Mouse (Mus musculus) embryo, embryonic 11.5 days (tissue): Measurements from ENCODE around the gene Clca4b.
"Not testable (repeated sequence)": the region's sequence is repeated elsewhere in the genome, so short reads cannot be mapped to it uniquely, and the experiment has no call there.

ENCODE experiments used
- DNase-seq: peaks from one replicate; pipeline ENCODE4 v3.0.0-alpha.2; 2012; ENCODE audit warnings: low read depth, low spot score

The Clca4b gene

DNA sequence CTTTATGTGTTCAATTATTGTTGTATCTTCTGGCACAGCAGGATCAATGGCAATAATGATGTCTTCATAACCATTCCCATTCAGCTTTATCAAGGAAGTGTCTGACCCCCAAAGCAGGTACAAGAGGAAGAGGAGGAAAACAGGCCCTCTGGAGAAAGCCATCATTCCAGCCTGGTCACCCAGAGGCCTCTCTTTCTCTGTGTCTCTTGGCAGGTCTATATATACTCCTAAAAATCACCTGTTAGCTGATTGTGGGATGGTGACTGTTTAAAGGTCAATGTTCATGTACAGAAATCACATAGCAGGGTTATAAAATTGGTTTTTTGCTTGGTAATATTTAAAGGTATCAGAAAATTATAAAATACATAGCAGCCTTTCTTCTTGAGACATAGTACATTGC lies at the start of gene Clca4b:
Gene Clca4b, minus strand, starts transcription at position 195 of the 400 bp plus-strand sequence.
- DNase-seq = no peak

DNA sequence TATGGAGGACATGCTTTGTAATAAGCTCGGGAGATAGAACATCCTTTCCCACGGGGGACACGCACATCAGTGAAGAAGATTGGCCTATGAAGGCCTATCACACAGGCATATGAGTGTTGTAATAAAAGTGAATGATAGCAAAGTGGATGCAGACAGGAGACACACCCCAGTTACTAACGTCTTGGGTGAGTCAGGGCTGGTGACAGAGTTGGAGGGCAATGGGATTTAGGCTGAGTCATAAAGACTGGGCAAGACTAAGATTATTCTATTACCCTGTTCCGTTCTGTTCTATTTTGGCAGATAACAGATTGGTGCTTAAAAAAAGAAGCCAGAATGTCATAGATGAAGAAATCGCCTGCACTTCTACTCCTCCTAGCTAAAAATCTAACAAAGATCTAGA lies 48.2 kb upstream of the Clca4b start:
- DNase-seq = no peak

DNA sequence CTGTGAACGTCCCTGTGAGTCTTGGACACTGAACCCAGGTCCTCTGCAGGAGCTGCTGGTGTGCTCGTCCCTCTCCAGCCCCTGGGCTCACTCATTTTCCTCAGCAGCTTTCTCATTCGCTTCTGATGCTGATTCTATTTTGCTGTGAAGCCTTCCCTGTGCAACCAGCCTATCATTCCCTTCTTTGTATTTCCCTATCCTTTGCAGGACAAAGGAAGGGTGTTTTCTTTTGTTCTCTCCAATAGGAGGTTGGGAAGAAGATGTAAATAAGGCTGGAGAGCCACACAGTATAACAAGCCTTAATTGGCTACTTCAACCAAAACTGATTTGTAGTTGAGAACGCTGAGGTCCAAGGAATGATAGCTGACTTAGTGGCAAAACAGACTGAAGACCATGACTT lies 45.3 kb upstream of the Clca4b start:
- no peak for DNase-seq

DNA sequence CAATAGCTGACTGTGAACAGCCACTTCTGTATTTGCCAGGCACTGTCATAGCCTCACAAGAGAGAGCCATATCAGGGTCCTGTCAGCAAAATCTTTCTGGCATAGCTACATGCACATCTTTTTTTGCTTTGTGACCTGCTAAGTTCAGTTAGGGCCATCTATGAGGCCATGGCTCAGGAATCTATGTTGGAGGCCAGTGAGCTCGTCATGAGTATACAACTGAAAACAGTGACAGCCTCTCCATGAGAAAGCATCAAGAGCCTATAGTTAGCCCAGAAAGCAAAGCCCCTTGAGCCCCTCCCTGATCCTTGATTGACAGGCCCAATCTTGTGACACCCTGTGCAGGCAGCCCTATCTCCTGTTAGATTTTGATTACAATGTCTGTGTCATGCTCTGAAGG lies 43.8 kb upstream of the Clca4b start:
- no peak for DNase-seq

DNA sequence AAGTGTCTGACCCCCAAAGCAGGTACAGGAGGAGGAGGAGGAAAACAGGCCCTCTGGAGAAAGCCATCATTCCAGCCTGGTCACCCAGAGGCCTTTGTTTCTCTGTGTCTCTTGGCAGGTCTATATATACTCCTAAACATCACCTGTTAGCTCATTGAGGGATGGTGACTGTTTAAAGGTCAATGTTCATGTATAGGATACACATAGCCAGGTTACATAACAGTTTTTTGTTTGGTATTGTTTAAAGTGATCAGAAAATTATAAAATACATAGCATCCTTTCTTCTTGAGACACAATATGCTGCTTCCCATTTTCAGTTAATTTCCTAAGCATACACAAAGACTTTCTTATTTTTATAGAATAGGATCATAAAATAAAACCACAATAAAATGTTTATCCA lies 42.6 kb upstream of the Clca4b start, which contains the start of gene Clca4a:
Gene Clca4a, minus strand, starts transcription at position 101 of the 400 bp plus-strand sequence.
- no peak for DNase-seq

DNA sequence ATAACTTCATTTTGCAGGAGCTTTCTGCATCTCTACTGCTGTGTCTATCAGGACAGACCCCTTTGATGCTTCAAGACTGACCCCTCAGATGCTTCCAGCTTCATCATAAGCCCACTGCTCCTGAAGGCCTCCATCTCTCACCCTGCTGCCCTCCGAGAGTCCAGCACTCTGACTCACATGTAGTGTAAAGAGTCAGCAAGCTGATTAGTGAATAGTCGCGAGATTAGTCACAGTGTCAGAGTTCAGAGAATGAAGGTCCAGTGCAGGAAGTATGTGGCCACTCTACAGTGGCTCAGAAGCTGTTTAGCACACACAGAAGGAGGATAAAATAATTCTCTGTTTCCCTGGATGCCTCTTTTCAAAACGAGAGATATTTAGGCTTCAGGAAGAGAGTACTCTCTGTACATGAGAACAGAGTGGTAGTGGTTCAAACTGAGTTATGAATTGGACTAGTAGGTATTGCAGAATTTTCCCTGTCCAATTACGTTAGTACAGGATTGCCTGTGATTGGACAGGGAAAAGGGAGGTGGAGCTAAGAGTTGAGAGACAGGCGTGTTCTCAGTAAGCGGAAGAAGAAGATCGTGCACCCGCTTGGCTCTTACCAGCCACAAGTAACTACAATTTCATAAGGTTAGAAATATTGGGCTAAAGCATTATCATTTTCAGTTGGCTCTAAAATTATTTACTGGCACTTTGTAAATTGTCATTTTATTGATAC lies 39.4 kb upstream of the Clca4b start:
- DNase-seq = no peak

DNA sequence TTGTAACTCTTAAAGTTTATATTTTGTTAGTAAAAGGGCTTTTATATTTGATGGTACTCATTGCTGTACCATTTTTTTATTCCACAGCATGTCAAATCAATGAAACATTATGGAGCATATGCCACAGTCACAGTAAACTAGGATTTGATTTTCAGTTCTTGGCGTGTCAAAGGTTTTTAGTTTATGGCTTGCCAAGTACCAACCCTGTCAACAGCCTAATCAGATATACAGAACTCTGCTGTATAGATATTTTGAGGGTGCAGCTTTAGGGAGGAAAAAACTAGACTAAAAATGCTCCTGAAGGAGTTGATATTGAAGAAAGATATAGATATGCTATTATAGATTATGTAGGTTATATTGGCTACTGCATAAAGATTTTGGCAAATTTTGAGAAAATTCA lies 37.4 kb upstream of the Clca4b start:
- no peak for DNase-seq

DNA sequence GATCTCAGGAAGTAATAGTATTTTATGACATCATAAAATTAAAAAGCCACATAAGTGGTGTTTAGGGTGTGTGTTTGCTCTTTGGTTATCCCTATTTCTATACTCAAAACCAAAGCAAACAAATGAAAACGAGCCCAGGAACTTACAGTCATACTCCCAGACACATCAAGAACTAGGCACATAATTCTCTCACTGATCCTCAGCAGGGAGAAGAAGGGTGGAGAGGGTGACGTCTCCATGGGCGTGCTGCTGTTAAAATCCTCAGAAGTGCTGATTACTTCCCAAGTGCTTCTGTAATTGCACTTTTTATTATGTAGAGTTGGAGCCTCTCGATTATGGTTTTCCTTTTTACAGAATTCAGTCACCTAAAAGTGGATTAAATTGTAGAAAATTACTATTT lies 33.7 kb upstream of the Clca4b start:
- DNase-seq = no peak

DNA sequence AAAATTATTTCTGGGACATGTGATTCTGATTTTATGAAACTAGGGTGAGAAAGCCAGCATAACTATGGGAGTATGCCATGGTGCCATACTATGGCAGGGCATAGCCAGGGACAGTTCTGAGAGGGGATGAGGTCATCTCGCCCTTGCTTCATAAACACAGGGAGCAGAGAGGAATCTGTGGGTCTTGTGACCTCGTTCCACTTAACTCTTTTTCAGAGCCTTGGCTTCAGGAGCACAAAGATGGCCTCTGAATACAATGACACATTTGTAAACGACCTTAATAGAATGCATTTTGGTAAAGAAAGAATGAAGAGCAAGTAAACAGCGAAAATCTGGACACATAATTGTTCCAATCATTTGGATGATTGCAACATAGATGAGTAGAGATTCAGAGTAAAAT lies 18.5 kb upstream of the Clca4b start:
- no peak for DNase-seq

DNA sequence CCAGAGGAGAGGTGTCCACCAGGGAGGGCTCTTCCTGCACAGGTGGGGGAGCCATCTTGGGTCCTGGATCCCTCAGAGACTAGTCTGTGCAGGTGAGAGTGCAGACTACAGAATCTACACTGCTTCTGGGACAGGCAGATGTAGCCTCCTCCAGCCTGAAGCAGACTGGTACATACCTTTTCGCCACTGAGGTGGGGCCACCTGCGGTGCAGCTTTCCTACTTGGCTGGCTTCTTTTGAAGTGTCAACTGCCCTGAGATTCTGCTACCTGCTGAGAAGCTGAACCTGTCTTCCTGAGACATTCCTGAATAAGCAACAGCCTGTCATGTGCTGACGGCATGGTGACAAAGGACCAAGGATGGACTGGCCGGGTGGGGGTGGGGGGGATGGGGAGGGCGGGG lies 15.0 kb upstream of the Clca4b start:
- DNase-seq = not testable (repeated sequence)

DNA sequence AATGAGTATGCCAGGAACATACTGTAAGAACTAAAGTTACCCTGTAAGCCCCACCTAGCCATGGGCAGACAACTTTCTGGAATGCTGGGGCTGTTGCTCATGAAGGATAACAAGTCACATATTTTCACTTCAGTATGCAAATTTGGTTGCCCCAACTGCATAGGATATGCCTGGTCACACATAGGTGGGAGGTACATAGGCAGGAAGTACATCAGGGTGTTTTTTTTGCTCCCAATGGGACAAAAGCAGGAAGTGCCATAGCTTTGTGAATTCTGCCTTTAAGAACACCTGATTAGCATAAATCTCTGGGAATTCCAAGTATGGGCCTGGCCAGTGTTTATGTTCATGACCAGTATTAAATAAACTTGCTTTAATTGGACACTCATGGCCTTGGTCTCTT lies 1.3 kb upstream of the Clca4b start:
- DNase-seq = not testable (repeated sequence)

DNA sequence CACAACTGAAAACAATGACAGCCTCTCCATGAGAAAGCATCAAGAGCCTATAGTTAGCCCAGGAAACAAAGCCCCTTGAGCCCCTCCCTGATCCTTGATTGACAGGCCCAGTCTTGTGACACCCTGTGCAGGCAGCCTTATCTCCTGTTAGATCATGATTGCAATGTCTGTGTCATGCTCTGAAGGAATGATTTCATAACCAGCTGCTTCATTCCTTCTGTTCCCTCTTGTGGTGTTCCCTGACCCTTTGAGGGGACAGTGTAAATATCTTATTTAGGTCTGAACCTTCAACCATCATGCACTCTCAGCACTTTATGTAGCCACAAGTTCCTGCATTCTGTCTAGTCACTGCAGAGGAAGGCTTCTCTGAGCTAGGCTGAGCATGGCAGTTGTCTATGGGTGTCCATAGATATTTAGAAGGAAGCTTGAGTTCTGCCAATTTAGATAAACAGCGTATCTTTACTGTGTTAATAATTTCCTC lies 722 bp upstream of the Clca4b start:
- DNase-seq = no peak

DNA sequence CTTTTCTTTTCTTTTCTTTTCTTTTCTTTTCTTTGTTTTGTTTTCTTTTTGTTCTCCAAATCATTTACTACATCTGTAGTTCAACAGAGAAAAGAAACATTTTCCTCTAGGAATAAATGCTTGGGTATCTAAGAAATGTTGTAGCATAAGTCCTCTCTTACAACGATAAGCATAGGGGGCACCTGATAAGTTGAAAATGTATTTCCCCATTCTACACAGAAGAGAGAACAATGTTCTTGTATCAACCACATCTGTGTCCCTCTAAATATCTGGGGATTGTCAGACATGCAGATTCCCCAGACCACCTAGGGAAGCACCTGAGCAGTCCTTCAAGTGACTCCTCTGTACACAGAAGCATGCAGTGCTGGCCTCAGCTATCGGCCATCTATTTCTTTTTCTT lies 18.3 kb downstream of the Clca4b start:
- no peak for DNase-seq

DNA sequence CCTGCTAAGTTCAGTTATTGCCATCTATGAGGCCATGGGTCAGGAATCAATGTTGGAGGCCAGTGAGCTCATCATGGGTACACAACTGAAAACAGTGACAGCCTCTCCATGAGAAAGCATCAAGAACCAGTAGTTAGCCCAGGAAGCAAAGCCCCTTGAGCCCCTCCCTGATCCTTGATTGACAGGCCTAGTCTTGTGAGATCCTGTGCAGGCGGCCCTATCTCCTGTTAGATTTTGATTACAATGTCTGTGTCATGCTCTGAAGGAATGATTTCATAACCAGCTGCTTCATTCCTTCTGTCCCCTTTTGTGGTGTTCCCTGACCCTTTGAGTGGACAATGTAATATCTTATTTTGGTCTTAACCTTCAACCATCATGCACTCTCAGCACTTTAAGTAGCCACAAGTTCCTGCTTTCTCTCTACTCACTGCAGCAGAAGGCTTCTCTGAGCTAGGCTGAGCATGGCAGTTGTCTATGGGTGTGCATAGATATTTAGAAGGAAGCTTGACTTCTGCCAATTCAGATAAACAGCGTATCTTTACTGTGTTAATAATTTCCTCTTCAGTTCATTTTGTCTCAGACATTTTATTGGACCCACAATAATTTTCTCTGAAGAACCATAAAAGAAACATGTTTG lies 35.2 kb downstream of the Clca4b start:
- DNase-seq = no peak

DNA sequence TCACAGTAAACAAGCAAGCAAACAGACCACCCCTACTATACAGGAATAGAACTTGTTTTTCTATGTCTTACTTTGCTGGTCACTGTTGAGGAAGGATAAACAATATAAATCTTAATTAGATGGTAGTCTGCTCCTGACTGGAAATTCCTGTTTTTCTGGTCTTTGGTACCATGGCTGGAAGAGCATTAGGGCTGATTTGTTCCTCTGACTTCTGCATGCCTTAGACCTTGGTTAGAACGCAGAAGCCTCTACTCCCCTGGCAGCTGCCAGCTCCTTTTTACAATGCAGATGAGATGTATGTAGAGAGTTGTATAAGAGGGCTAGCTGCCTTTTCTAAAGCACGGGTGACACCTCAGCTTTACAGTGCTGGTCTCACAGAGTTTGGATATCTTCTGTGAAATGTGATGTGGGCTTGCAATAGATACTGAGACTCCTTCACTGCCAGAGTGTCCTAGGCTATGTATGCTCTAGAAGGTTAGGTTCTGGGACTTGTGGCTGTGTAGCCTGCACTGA lies 42.0 kb downstream of the Clca4b start:
- DNase-seq = no peak

DNA sequence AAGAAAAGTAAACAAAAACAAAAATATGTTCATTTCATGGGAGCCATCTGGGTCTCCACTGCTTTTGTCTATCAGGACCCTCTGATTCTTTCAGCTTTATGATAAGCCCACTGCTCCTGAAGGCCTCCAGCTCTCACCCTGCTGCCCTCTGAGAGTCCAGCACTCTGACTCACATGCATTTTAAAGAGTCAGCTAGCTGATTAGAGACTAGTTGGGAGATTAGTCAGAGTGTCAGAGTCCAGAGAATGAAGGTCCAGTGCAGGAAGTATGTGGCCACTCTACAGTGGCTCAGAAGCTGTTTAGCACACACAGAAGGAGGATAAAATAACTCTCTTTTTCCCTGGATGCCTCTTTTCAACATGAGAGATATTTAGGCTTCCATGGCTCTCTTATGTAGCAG lies 45.4 kb downstream of the Clca4b start:
- no peak for DNase-seq

DNA sequence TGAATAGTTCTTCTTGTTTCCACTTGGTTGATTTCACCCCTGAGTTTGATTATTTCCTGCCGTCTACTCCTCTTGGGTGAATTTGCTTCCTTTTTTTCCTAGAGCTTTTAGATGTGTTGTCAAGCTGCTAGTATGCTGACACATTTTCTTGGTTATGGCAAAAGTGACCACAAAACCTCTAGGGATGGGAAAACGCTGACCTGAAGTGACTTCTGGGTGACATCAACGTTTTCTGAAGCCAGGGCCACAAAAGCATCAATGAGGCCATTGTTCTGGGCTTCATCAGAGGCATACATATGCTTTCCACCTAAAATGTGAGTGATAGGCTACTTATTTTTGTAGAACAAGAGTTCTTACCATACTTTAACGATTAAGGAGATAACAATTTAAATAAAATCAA lies 60.3 kb downstream of the Clca4b start:
- DNase-seq = not testable (repeated sequence)
